Mouse (Mus musculus) stomach, postnatal 0 days (tissue): Measurements from ENCODE around the gene Rps6.

Experiments used
- CTCF ChIP-seq: IDR thresholded peaks from 2 replicates; pipeline ENCODE4 v1.5.1; 2016; ENCODE audit warnings: antibody characterized with exemption, low read depth, mild to moderate bottlenecking, moderate library complexity
- EP300 ChIP-seq: optimal IDR thresholded peaks from 2 replicates; pipeline ENCODE3; 2016; ENCODE audit warnings: antibody characterized with exemption

- TF ChIP-seq CTCF (peak; percentile 49), EP300 (no peak)
Observed at GRCm38 (mm10) chr4:86887879-86888278, 30.7 kb upstream of the Rps6 start.
